Mouse (Mus musculus) heart, embryonic 13.5 days (tissue): ENCODE measurements around the gene Abhd16b. TPM values are rescaled to one million over a fixed set of nuclear protein-coding genes. Genes with fewer than 3 reads are reported as not detected.

Experiments used
- ATAC-seq: fragments of 200-750 bp; cut with Nextera tagmentation; 2 replicates; pipeline ENCODE4 v1.8.0; 2017; ENCODE audit warnings: moderate TSS enrichment; ENCODE audit not compliant: insufficient number of reproducible peaks, low FRiP score, low TSS enrichment; ENCODE audit errors: extremely low read depth
- H3K27ac ChIP-seq: fragments of 300-500 bp; sonication (generic); replicated peaks from 2 replicates; pipeline ENCODE4 v1.5.1; 2015; ENCODE audit warnings: moderate library complexity, mild to moderate bottlenecking, inconsistent platforms
- H3K27me3 ChIP-seq: fragments of 300-500 bp; sonication (generic); replicated peaks from 2 replicates; pipeline ENCODE4 v1.6.1; 2015; ENCODE audit warnings: mild to moderate bottlenecking, inconsistent platforms
- H3K36me3 ChIP-seq: fragments of 300-500 bp; sonication (generic); 2 replicates; pipeline ENCODE4 v1.6.1; 2015; ENCODE audit warnings: mild to moderate bottlenecking, inconsistent platforms
- H3K4me1 ChIP-seq: fragments of 300-500 bp; sonication (generic); 2 replicates; pipeline ENCODE4 v1.6.1; 2015; ENCODE audit warnings: inconsistent platforms
- H3K4me2 ChIP-seq: fragments of 300-500 bp; sonication (generic); 2 replicates; pipeline ENCODE4 v1.6.1; 2015; ENCODE audit warnings: inconsistent platforms, mild to moderate bottlenecking, moderate library complexity
- H3K4me3 ChIP-seq: fragments of 300-500 bp; sonication (generic); 2 replicates; pipeline ENCODE4 v1.5.1; 2015; ENCODE audit warnings: moderate library complexity, mild to moderate bottlenecking, inconsistent platforms
- H3K9ac ChIP-seq: fragments of 300-500 bp; sonication (generic); 2 replicates; pipeline ENCODE4 v1.6.1; 2015; ENCODE audit warnings: inconsistent platforms, mild to moderate bottlenecking, moderate library complexity
- H3K9me3 ChIP-seq: fragments of 300-500 bp; sonication (generic); 2 replicates; pipeline ENCODE4 v1.6.1; 2016; ENCODE audit warnings: inconsistent platforms
- WGBS: fragments of 180-500 bp; shearing (Covaris S2); methylation state at CpG from one replicate; pipeline ENCODE4 v1.1.7; 2015; ENCODE audit warnings: mixed read lengths; 5-methylcytosine and 5-hydroxymethylcytosine counted together
- polyA plus RNA-seq: library from polyadenylated mRNA; unstranded; fragments of >200 nt; fragmentation: Nextera tagmentation; extraction: Ambion mirVana; gene quantifications from 2 replicates; pipeline ENCODE4 v1.2.1, GENCODE M21; 2015

Abhd16b gene
- polyA plus RNA-seq, 1 experiment from 2014 or later, result 0.11 TPM

DNA sequence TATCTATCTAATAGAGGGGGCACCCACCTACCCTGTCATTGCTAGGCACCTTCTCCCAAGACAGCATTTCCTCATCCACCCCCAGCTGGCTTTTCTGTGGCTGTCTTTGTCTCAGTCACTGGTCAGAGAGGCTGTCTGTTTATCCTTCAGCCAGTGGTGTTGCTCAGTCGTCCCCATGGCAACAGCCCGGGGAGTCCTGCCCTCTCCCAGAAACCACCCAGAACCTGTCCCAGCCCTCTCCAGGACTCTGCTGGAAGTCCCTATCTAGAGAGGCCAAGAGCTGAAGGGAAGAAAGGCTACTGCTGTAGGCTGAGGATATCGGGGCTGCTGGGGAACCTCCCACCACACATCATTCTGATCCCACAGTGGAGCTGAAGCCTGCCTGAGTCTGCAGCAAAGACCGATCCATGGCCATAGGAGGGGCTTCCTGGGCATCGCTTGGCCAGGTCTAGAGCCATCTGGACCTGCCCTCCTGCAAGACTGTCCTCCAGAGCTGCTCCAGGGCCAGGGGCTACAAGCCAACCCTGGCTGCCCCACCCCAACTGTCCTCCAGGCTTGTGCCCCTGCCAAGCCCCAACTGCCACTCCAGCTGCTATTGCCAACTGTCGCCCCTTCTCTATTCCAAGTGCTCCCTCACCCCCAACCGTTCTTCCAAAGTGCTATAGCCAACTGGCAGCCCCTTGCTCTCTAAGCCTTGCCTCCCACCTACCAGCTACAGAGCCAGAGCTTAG lies 29.8 kb upstream of the Abhd16b start:
- peak overlapping the region; percentile 50 for H3K9ac ChIP-seq
- whole genome bisulfite sequencing, result 35% methylated on average over 7 of the region's 7 CpGs
- peak overlapping the region; percentile 21 for H3K4me3 ChIP-seq
- H3K27me3 ChIP-seq, result 0 out of 2 replicates have a peak, but pooled peaks cover 13% of the 10 kb centered on the region
- peaks cover 29% of the 10 kb centered on the region for H3K4me1 ChIP-seq
- H3K4me2 ChIP-seq, result peak overlapping the region; percentile 53
- ATAC-seq, result no peak
- no peak overlapping the region for H3K27ac ChIP-seq
- H3K9me3 ChIP-seq, result no peaks in the 10 kb centered on the region
- no peaks in the 10 kb centered on the region for H3K36me3 ChIP-seq

DNA sequence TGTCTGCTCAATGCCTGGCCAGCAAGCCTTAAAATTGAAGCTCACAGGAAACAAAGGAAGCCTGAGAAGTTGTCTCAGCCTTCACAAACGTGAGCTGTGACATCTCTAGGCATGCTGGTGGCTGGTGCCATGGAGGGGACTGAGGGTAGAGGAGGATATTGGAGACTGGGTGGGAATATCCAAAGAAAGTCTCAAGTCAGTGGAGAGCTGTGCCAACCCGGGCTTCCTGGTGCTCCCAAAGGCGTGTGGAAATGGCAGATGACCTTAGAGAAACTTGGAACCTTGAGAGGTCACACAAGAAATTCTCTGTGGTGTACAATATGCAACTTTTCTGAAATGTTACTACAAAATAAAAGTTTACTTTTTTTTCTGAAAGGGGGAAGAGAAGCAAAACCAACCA lies 27.6 kb upstream of the Abhd16b start:
- Histone ChIP-seq H3K4me3 (no peak overlapping the region), H3K27me3 (0 out of 2 replicates have a peak, but pooled peaks cover 13% of the 10 kb centered on the region), H3K27ac (no peak overlapping the region), H3K4me1 (peaks cover 24% of the 10 kb centered on the region), H3K9me3 (no peaks in the 10 kb centered on the region), H3K9ac (no peak overlapping the region), H3K4me2 (no peak overlapping the region), H3K36me3 (no peaks in the 10 kb centered on the region)
- ATAC-seq, result no peak
- 61% methylated on average over 3 of the region's 3 CpGs for WGBS

- no peak overlapping the region for H3K4me2 ChIP-seq
- H3K9ac ChIP-seq, result 0 out of 2 replicates have a peak overlapping the region, but pooled peaks have one; percentile 48
- peaks cover 29% of the 10 kb centered on the region for H3K4me1 ChIP-seq
- WGBS, result 53% methylated on average over 2 of the region's 2 CpGs
- H3K36me3 ChIP-seq, result no peaks in the 10 kb centered on the region
- no peaks in the 10 kb centered on the region for H3K9me3 ChIP-seq
- no peaks in the 10 kb centered on the region for H3K27me3 ChIP-seq
- no peak for ATAC-seq
- peak overlapping the region; percentile 84 for H3K27ac ChIP-seq
- H3K4me3 ChIP-seq, result no peak overlapping the region
Measured at GRCm38 (mm10) chr2:181470285-181470684, 22.7 kb upstream of the Abhd16b start.

GRCm38 (mm10) chr2:181471246-181471645 lies 21.8 kb upstream of the Abhd16b start:
- Histone ChIP-seq H3K9me3 (no peaks in the 10 kb centered on the region), H3K27me3 (no peaks in the 10 kb centered on the region), H3K27ac (peak overlapping the region; percentile 84), H3K4me1 (peaks cover 29% of the 10 kb centered on the region), H3K4me2 (peak overlapping the region; percentile 31), H3K4me3 (no peak overlapping the region), H3K36me3 (no peaks in the 10 kb centered on the region), H3K9ac (peak overlapping the region; percentile 48; the same call in 1 of the 2 replicates)
- no peak; the same call in 1 of the 2 replicates for ATAC-seq
- 25% methylated on average over 5 of the region's 5 CpGs for WGBS

DNA sequence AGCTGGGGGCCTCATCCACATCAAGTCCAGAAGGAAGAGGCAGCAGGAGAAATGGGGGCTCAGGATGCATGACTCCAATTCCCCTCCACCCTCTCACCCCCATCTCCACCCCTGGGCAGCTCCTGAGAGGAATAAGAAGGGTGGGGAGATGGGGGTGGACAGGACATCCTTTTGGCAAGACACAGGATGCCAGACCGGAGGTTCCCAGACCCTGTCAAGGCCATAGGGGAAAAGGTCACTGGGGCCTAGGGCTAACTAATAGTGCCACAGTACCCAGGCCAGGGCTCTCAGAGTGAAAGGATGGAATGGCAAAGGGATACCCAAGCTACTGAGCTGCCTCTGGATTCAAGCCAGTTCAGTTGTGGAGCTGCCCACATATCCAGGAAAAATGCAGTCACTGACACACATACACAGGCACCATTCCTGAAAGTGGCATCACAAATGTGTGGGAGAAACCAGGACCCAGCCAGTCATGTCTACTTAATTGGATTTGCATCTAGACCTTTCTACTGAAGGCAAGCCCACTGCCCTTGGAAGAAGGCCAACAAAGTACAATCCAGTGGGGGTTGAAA lies 20.7 kb upstream of the Abhd16b start:
- H3K4me3 ChIP-seq, result no peak overlapping the region
- peak overlapping the region; percentile 28; the same call in 1 of the 2 replicates for H3K9ac ChIP-seq
- H3K4me2 ChIP-seq, result no peak overlapping the region
- H3K36me3 ChIP-seq, result no peaks in the 10 kb centered on the region
- 59% methylated on average over 1 of the region's 1 CpGs for WGBS
- H3K27me3 ChIP-seq, result no peaks in the 10 kb centered on the region
- no peak for ATAC-seq
- peak overlapping the region; percentile 84 for H3K27ac ChIP-seq
- no peaks in the 10 kb centered on the region for H3K9me3 ChIP-seq
- H3K4me1 ChIP-seq, result peaks cover 29% of the 10 kb centered on the region

- Histone ChIP-seq H3K27me3 (no peaks in the 10 kb centered on the region), H3K36me3 (no peaks in the 10 kb centered on the region), H3K9me3 (no peaks in the 10 kb centered on the region), H3K4me3 (no peak overlapping the region), H3K4me1 (peaks cover 30% of the 10 kb centered on the region), H3K4me2 (peak overlapping the region; percentile 46), H3K9ac (peak overlapping the region; percentile 67; the same call in 1 of the 2 replicates), H3K27ac (peak overlapping the region; percentile 43)
- no peak for ATAC-seq
- WGBS, result 30% methylated on average over 2 of the region's 2 CpGs
Measured at GRCm38 (mm10) chr2:181483120-181483519, 9.9 kb upstream of the Abhd16b start.

DNA sequence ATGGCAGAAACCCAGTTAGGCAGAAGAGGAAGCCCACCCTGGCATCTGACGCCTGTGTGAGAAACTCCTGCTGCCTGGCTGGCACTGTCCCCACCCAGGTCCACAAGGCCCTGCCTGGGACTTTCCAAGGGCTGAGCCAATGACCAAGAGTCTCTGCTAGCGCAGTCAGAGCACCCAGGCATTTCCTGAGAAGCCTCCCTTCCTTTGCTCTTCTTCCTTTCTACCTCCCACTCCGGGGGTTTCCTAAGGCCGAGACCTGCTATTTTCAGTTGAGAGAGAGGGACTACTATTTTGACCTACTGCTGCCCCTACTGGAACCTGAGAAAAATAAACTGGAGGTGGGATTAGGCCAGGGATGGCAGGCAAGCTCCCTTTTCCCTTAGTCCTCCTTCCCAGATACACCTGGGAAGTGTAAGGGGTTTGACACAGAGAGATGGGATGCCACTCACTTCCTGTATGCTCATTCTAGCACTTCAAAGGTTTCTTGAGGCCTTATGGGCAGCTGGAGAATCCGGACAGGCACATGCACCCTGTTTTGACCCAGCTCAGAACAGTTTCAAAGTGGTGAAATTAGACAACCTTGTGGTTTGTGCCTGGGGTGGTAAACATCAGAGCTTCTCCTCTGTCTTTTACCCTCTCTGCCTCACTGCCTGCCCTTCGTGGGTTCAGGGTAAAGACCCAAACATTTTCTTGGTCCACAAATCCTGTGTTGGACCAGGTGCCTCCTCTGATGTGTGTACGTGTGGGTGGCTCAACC lies 9.3 kb upstream of the Abhd16b start:
- WGBS, result 24% methylated on average over 7 of the region's 7 CpGs
- H3K4me3 ChIP-seq, result no peak overlapping the region
- H3K9me3 ChIP-seq, result no peaks in the 10 kb centered on the region
- peak overlapping the region; percentile 43 for H3K27ac ChIP-seq
- H3K27me3 ChIP-seq, result no peaks in the 10 kb centered on the region
- peak; percentile 21; the same call in 1 of the 2 replicates for ATAC-seq
- peaks cover 32% of the 10 kb centered on the region for H3K4me1 ChIP-seq
- H3K4me2 ChIP-seq, result peak overlapping the region; percentile 46
- H3K9ac ChIP-seq, result peak overlapping the region; percentile 67
- H3K36me3 ChIP-seq, result no peaks in the 10 kb centered on the region

- 71% methylated on average over 6 of the region's 6 CpGs for WGBS
- Histone ChIP-seq H3K4me1 (peaks cover 32% of the 10 kb centered on the region), H3K27ac (0 out of 2 replicates have a peak overlapping the region, but pooled peaks have one; percentile 43), H3K4me3 (no peak overlapping the region), H3K4me2 (no peak overlapping the region), H3K36me3 (no peaks in the 10 kb centered on the region), H3K27me3 (no peaks in the 10 kb centered on the region), H3K9me3 (no peaks in the 10 kb centered on the region), H3K9ac (no peak overlapping the region)
- no peak for ATAC-seq
Measured at GRCm38 (mm10) chr2:181484456-181485233, 8.4 kb upstream of the Abhd16b start.

- H3K36me3 ChIP-seq, result no peaks in the 10 kb centered on the region
- no peak for ATAC-seq
- H3K27ac ChIP-seq, result no peak overlapping the region
- H3K27me3 ChIP-seq, result no peaks in the 10 kb centered on the region
- H3K4me2 ChIP-seq, result no peak overlapping the region
- 33% methylated on average over 1 of the region's 1 CpGs for WGBS
- H3K4me1 ChIP-seq, result peaks cover 32% of the 10 kb centered on the region
- no peak overlapping the region for H3K9ac ChIP-seq
- no peaks in the 10 kb centered on the region for H3K9me3 ChIP-seq
- H3K4me3 ChIP-seq, result no peak overlapping the region
Measured at GRCm38 (mm10) chr2:181485741-181486140, 7.3 kb upstream of the Abhd16b start.

DNA sequence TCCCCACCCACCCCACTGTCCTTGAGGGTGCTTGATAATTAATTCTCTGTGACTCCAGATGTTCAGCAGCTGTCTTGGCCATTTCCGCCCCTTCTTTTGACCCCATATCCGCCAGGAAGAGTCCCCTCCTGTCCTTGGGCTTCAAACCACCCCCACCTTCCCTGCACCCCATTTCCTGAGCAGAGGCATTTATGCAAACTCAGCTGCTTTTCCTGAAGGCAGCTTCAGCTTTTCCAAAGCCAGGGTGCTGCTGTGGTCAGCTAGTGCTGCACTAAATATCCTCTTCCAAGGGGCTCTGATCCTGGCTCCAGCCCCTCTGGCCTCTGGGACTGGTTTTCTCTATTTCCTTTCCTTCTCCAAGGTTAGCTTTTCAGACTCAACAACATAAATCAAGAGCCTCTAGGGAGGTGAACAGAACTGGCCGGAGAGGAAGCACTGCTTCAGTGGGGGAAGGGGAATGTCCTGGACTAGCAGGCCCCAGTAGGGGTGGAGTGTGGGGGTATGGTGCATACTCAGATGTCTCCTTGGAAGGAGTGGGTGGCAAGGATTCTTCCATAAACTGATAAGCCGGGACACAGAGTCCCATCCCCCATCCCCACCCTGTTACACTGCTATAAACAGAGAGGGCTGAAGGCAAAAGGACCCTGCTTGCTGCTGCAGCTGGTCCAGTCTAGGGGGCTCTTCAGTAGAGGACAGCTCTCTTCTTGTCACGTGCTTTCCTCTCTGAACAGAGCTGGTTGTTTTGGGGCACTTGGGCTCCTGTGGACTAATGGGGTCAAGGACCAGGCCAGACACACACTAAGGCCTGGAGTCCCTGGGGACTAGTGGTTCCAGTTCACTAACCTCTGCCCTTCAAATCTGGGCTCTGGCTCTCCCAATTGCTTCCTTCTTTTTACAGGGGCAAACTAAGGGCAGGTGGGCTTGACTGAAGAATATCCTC lies 5.4 kb upstream of the Abhd16b start:
- H3K4me1 ChIP-seq, result peaks cover 32% of the 10 kb centered on the region
- WGBS, result 25% methylated on average over 5 of the region's 5 CpGs
- no peak overlapping the region for H3K9ac ChIP-seq
- H3K36me3 ChIP-seq, result no peaks in the 10 kb centered on the region
- H3K27ac ChIP-seq, result peak overlapping the region; percentile 81
- H3K4me3 ChIP-seq, result no peak overlapping the region
- no peaks in the 10 kb centered on the region for H3K9me3 ChIP-seq
- ATAC-seq, result no peak
- H3K4me2 ChIP-seq, result no peak overlapping the region
- H3K27me3 ChIP-seq, result no peaks in the 10 kb centered on the region
